Mouse (Mus musculus) c-Kit-positive CD71-negative TER-119-negative erythroid progenitor cells, embryonic 14.5 days (primary cell): Measurements from ENCODE around the gene Gipc2.
A peak's percentile ranks its signal among the peaks of the same experiment; 100 is the strongest.
"Not testable (repeated sequence)": the region's sequence is repeated elsewhere in the genome, so short reads cannot be mapped to it uniquely, and the experiment has no call there.

Source experiments
- DNase-seq: peaks from one replicate; pipeline ENCODE4 v3.0.0-alpha.2; 2013; ENCODE audit warnings: low read depth

Gipc2 gene

GRCm38 (mm10) chr3:152155296-152155948 lies 10.6 kb downstream of the Gipc2 start:
- no peak for DNase-seq

GRCm38 (mm10) chr3:152154095-152154494 lies 11.9 kb downstream of the Gipc2 start:
- DNase-seq = no peak

- DNase-seq = no peak
These were observed 12.9 kb downstream of the Gipc2 start for GRCm38 (mm10) chr3:152153152-152153551.

DNA sequence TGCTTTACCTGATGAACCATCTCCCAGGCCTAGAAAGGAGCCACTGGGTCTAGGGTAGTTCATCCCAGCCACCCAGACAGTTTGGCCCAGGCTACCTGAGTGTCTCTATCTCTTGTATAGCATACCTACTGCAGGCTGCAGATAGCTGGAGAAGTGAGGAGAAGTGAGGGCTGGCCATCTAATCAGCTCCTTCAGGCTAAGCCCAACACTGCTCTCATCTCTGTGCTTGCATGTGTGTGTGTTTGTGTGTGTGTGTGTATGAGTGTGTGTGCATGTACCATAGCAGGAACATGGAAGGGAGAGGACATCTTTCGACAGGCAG lies 13.6 kb downstream of the Gipc2 start:
- DNase-seq = no peak

- no peak for DNase-seq
These were observed 14.1 kb downstream of the Gipc2 start for GRCm38 (mm10) chr3:152151725-152152482.

- no peak for DNase-seq
These were observed 16.2 kb downstream of the Gipc2 start for GRCm38 (mm10) chr3:152149863-152150262.

DNA sequence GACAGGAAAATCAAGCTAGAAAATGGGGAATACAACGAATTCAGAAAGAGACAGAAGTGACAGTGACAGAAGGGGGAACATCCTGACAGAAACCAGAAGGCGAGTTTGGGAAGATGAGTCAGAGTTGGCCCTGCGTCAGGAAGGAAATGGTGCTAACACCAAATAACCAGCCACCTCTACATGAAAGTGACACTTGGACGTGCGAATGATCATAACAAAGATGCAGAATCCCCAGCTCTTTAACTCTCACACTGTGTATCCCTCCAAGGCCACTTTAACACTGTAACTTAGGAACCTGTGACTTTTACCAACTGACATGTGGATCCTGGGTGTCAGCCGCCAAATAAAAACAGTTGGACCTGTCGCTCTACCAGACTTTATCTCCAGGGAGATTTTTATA lies 16.6 kb downstream of the Gipc2 start:
- DNase-seq = no peak

- DNase-seq = no peak
These were observed 18.8 kb downstream of the Gipc2 start for GRCm38 (mm10) chr3:152147085-152147831.

DNA sequence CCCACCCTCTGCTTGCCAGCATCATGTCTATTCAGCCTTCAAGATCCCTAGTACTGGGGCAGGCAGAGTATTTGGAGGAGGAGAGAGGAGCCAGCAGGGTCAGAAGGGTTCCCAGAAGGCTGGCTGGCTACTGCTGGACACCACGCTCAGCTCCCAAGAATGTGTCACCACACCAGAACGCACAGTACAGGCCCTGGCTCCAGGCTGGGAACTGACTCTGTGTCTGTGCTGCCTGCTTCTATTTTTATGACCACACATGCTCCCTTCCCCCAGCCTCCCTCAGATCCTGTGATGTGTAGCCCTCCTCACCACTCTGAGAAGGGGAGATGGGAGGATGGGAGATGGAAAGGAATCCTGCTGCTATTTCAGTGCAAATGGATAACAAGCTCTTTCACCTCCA lies 20.8 kb downstream of the Gipc2 start:
- DNase-seq = no peak

GRCm38 (mm10) chr3:152142989-152143695 lies 22.9 kb downstream of the Gipc2 start:
- no peak for DNase-seq

DNA sequence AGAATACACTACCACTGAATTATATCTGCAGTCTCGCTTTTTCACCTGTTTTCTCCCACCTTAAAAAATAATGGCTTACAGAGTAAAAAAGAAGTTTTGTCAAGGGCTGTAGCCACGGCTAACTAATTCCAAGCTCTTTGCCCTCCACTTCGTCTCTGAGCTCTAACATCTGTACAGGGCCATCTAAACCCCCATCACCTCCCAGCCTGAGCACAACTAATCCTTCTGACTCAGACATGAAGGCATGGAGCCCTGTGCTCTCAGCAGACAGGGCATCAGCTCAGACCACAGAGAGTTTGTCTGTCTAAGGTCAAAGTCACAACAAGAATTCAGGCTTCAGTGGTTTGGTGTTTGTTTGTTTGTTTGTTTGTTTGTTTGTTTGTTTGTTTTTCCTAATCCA lies 23.9 kb downstream of the Gipc2 start:
- no peak for DNase-seq

- not testable (repeated sequence) for DNase-seq
These were observed 26.7 kb downstream of the Gipc2 start for GRCm38 (mm10) chr3:152139308-152139707.

DNA sequence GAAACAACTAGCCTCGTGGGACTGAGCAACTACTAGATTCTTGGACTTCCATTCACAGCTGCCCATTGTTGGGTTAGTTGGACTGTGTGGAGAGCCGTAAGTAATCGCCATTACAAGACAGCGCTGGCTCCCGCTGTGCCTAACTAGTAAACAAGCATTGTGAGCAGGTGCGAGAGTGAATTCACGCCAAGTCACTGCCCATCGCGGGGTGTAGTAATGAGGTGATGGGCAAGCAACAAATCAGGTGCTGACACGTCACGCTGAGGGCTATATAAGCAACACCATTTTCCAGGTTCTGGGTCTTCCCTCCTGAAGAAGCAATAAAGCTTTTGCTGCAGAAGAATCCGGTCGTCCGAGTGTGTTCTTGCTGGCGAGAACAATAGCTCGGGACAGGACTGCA lies 29.9 kb downstream of the Gipc2 start:
- DNase-seq = not testable (repeated sequence)

DNA sequence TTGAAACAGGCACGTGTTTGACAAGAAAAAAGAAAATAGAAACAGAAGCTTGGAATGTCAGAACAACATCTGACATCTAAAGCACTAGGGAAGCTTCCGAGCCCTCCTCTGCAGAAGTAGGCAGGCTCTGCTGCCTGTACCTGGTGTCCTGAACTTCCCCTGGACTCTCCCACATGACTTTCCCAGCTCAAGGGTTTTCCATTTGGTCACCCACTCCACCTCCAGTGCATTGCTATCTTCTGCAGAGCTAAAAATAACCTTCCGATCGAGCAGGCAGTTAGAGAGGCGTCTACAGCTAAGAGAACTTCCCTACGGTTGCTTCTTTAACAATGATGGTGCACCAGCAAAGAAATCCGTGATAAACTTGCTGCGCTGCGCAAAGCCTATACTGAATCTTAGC lies 32.4 kb downstream of the Gipc2 start:
- no peak for DNase-seq

- no peak for DNase-seq
These were observed 35.1 kb downstream of the Gipc2 start for GRCm38 (mm10) chr3:152130963-152131362.

GRCm38 (mm10) chr3:152129426-152129825 lies 36.6 kb downstream of the Gipc2 start:
- DNase-seq = not testable (repeated sequence)

DNA sequence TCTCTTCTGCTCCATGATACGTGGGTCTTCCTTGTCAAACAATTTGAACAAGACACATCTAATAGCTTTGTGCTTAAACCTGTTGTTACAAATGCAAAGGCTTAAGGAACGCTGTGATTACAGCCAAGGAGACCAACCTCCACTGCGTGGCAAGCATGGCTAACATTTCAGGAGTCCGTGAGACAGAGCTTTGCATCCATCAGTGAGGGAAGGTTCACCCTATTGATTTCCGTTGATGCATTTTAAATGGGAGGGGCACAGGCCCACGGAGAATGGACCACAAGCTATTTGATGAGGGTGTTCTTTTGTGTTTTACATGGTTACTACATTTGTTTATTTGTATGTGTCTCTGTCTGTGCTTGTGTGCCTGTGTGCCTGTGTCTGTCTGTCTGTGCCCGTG lies 37.4 kb downstream of the Gipc2 start:
- no peak for DNase-seq

GRCm38 (mm10) chr3:152127144-152127543 lies 38.9 kb downstream of the Gipc2 start:
- DNase-seq = no peak

DNA sequence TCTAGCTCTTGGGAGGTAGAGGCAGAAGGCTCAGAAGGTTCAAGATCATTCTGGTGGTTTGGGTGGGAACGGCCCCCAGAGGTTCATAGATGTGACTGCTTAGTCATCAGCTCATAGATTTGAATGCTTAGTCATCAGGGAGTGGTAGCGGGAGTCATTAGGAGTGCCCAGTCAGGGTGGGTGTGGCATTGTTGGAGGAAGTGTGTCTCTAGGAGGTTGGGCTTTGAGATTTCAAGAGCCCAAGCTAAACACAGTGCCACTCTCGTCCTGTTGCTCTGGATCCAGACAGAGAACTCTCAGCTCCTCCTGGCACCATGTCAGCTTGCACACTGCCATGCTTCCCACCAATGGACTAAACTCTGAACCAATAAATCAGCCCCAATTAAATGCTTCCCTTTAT lies 43.3 kb downstream of the Gipc2 start:
- DNase-seq = peak; percentile 60

DNA sequence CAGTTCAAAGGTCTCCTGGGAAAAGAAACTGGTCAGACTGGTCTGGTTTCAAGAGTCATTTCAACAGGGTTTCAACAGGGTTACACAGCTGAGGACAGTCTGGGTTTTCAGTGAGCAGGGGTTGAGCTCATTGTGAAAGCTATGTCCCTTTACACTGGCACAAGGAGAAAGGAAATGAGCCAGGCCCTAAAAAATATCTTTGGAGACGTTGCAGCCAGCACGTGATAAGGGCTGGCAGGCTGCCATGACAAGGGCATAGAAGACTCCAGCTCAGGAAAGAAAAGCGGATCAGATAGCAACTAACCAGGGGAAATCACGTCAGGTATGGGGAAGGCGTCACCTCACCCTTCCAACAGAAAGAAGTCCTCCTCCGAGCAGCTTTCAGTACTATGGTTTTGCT lies 43.9 kb downstream of the Gipc2 start:
- no peak for DNase-seq

DNA sequence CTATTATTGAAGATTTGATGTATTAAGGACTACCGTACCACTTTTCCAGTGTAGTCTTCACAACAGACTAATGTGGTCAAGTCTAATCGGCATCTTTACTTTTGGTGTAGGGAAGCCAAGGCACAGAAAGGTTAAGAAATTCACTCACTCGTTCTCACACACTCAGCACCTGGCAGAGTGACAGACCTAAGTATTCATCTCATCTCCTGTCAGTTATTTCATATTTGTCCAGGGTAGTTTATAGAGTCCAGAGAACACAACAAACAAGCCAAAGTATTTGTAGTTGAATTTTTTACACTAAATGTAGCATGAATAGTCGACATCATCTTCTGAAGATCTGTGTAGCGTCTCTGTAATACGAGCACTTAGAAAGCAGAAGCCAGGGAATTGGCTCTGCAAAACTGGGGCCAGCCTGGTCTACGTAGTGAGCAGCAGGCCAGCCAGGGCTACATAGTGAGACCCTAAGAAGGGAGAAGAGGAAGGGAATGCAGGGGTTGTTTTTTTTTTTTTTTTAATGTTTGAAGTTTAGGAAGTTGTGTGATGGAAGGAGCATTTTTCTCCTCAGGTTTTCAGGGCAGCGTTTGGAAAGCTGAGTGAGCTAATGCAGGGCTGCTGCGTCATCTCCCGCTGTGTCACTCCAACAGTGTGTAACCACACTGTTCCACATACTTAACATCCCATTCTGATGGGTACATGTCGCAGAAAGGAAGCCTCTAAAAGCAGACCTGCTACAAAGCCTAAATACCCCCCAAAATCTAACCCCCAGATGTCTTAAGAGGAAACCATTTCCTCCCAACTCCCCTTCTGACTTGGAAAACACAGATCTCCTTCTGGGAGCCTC lies 44.6 kb downstream of the Gipc2 start:
- DNase-seq = no peak

DNA sequence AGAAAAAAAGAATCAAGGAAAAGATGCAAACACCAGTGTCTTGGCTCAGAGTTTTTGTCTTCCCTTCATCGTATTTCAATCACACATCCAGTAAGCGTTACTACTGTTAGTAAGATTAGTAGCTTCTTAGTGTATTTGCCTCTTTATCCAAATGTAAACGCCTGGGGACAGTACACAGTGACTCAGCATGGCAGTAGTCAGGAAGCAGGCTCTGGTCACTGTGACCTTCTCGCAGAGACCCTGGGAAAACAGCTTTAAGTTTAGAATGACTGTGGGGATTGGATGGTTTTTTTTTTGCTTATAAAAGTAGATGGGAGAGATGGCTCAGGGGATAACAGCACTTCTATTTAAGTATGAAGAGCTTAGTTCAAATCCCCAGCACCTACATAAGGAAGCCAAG lies 46.0 kb downstream of the Gipc2 start:
- no peak for DNase-seq
